Mouse (Mus musculus) kidney, adult 2 months (tissue): ENCODE results near the gene Dusp27.

Experiments
- CTCF ChIP-seq: fragments of 200-500 bp; conservative IDR thresholded peaks from 2 replicates; pipeline ENCODE4 v1.5.1; 2011; ENCODE audit warnings: low read depth, mild to moderate bottlenecking, control low read depth, low read length, moderate library complexity, mixed read lengths; ENCODE audit not compliant: insufficient read depth, insufficient read length
- POLR2A ChIP-seq: fragments of 200-500 bp; IDR thresholded peaks from one replicate; pipeline ENCODE4 v1.6.1; 2011; ENCODE audit warnings: low read depth, low read length, control low read depth

DNA sequence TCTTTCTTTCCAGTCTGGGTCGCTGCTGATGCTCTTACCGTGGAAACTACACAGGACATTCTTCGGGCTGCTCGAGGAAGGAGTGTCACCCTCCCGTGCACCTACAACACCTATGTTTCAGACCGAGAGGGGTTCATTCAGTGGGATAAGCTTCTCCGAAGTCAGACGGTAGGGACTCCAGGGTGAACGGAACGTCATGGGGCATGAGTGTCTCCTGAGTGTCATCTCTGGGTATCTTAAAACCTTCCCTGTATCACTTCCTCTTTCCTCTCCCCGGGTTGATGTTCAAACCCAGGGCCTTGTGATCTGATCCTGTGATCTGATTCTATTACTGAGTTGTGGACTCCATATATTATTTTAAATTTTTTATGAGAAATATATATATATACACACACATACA, 18.9 kb upstream of the Dusp27 start:
- TF ChIP-seq CTCF (no peak), POLR2A (no peak)
